Mouse (Mus musculus) spleen, postnatal 36 days (tissue): ENCODE results near the gene Ntm.

Source experiments
- DNase-seq, 2 experiments: peaks; one replicate each; pipeline ENCODE4 v3.0.0; 2022; ENCODE audit warnings: low spot score in 2 of 2, mixed read lengths in 1 of 2

The Ntm gene

GRCm38 (mm10) chr9:29585746-29586380 lies 377.1 kb downstream of the Ntm start:
- DNase-seq, result no peak

- DNase-seq, result no peak
Observed at GRCm38 (mm10) chr9:29578226-29578625, 384.7 kb downstream of the Ntm start.

GRCm38 (mm10) chr9:29576051-29576533 lies 386.8 kb downstream of the Ntm start:
- DNase-seq, result no peak

GRCm38 (mm10) chr9:29574548-29574947 lies 388.4 kb downstream of the Ntm start:
- no peak for DNase-seq

- no peak for DNase-seq
Observed at GRCm38 (mm10) chr9:29568571-29568970, 394.4 kb downstream of the Ntm start.

GRCm38 (mm10) chr9:29562419-29563071 lies 400.4 kb downstream of the Ntm start:
- DNase-seq, result no peak

GRCm38 (mm10) chr9:29558915-29559314 lies 404.0 kb downstream of the Ntm start:
- no peak for DNase-seq

GRCm38 (mm10) chr9:29550582-29550981 lies 412.4 kb downstream of the Ntm start:
- no peak for DNase-seq

GRCm38 (mm10) chr9:29550107-29550506 lies 412.8 kb downstream of the Ntm start:
- DNase-seq, result no peak

- no peak for DNase-seq
Observed at GRCm38 (mm10) chr9:29536415-29536814, 426.5 kb downstream of the Ntm start.

GRCm38 (mm10) chr9:29534773-29535172 lies 428.2 kb downstream of the Ntm start:
- no peak for DNase-seq

- no peak for DNase-seq
Observed at GRCm38 (mm10) chr9:29534304-29534703, 428.6 kb downstream of the Ntm start.

- no peak for DNase-seq
Observed at GRCm38 (mm10) chr9:29533556-29533955, 429.4 kb downstream of the Ntm start.

- no peak for DNase-seq
Observed at GRCm38 (mm10) chr9:29531147-29531917, 431.6 kb downstream of the Ntm start.

- no peak for DNase-seq
Observed at GRCm38 (mm10) chr9:29524109-29524508, 438.8 kb downstream of the Ntm start.

- no peak for DNase-seq
Observed at GRCm38 (mm10) chr9:29523221-29523620, 439.7 kb downstream of the Ntm start.

GRCm38 (mm10) chr9:29519181-29519580 lies 443.8 kb downstream of the Ntm start:
- DNase-seq, result no peak

- no peak for DNase-seq
Observed at GRCm38 (mm10) chr9:29516688-29517087, 446.3 kb downstream of the Ntm start.

GRCm38 (mm10) chr9:29514588-29515356 lies 448.2 kb downstream of the Ntm start:
- no peak for DNase-seq

- no peak for DNase-seq
Observed at GRCm38 (mm10) chr9:29496002-29496401, 466.9 kb downstream of the Ntm start.

GRCm38 (mm10) chr9:29482272-29482671 lies 480.7 kb downstream of the Ntm start:
- no peak for DNase-seq

- no peak for DNase-seq
Observed at GRCm38 (mm10) chr9:29479051-29479450, 483.9 kb downstream of the Ntm start.
